Mouse (Mus musculus) cerebellum, adult 9-11 months (tissue): ENCODE measurements around the gene Pds5a.
"Not testable (repeated sequence)": the region's sequence is repeated elsewhere in the genome, so short reads cannot be mapped to it uniquely, and the experiment has no call there.

Source experiments
- DNase-seq: peaks from one replicate; pipeline ENCODE4 v3.0.0; 2022

The Pds5a gene

DNA sequence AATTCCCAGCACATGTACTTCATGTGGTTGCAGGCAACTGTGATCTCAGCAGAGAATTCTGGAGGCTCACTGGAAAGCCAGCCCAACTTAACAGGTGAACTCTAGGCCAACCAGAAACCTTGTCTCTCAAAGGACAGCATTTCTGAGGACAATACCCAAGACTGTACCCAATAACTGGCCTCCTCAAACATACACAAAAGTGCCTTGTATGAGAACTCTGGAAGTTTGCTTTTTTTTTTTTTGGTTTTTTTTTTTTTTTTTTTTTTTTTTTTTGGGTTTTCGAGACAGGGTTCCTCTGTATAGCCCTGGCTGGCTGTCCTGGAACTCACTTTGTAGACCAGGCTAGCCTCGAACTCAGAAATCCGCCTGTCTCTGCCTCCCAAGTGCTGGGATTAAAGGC is 4.0 kb downstream of the Pds5a start:
- not testable (repeated sequence) for DNase-seq

DNA sequence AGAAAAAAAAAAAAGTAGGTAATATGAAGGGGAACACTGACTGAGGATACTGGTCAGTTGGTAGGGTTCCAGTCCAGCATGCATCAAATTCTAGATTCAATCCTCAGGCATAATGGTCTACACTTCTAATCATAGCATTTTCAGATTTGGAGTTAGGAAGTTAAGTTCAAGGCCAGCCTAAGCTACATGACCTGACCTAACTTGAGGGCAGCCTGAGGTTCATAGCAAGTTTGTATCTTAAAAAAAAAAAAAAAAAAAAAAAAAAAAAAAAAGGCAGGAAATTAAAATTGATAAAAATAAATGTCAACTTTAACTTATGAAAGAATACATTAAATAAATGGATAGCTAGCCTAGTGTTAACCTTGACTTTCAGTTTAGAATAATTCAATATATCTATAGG is 5.1 kb downstream of the Pds5a start:
- DNase-seq = no peak

DNA sequence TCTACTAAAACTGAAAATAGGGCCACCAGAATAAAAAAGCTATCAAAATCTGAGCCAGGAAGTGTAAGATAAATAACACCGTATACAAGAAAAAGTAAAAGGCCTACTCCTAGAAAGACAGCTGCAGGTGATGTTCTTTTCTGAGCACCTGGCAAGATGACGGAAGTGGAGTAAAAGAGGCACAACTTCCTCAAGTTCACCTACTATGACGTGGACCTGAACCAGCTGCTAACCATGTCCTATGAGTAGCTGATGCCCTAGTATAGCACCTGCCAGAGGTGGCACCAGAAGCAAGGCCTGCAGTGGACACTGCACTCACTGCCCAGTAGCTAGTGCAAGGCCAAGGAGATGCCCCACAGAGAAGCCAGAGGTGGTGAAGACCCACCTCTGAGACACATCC is 9.3 kb downstream of the Pds5a start:
- DNase-seq = no peak

DNA sequence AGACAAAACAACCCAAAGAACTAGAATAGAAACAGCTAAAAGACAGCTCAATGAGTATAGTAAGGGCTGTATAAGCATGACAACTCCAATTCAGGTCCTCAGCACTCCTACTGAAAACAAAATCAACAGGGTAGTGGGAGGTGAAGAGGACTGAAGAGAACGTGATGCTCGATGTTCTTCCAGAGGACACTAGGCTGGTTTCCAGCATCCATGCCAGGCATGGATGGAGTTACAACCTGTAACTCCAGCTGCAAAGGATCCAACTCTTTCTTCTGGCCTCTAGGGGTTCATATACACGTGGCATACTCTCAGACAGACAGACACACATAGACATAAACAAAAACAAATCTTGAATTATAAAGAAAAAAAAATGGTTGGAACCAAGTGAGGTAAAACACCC is 11.3 kb downstream of the Pds5a start:
- no peak for DNase-seq

- DNase-seq = no peak
Observed at GRCm38 (mm10) chr5:65678826-65679225, 19.2 kb downstream of the Pds5a start.

DNA sequence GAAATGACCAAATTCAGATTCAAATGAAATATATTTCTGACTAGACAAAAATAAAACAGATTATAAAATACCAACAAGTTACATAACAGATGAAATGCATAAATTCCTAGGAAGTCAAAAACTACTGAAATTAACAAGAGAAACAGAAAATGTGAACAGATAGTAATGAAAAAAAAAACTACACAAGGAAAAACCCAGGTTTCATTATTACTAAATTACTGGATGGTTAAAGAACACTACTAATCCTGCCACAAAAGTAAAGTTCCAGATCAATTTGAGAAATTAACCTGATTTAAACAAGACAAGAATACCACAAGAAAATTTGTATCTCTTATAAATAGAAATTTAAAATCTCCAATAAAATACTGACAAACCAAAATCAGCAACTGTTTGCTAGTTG is 25.9 kb downstream of the Pds5a start:
- no peak for DNase-seq

DNA sequence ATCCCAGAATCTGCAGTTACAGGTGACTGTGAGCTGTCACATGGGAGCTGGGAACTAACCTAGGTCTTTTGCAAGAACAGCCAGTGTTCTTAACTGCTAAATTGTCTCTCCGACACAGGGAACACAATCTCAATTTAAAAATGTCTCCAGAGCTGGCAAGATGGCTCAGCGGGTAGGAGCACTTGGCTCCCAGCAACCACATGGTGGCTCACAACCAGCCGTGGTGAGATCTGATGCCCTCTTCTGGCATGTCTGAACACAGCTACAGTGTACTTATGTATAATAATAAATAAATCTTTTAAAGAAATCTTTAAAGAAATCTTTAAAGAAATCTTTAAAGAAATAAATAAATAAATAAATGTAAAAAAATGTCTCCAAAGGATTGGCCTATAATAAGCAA is 30.4 kb downstream of the Pds5a start:
- DNase-seq = no peak

- DNase-seq = no peak
Observed at GRCm38 (mm10) chr5:65665370-65665769, 32.7 kb downstream of the Pds5a start.

GRCm38 (mm10) chr5:65661958-65662357 is 36.1 kb downstream of the Pds5a start:
- no peak for DNase-seq

GRCm38 (mm10) chr5:65653786-65654185 is 44.3 kb downstream of the Pds5a start:
- DNase-seq = no peak

- no peak for DNase-seq
Observed at GRCm38 (mm10) chr5:65638896-65639295, 59.2 kb downstream of the Pds5a start.

DNA sequence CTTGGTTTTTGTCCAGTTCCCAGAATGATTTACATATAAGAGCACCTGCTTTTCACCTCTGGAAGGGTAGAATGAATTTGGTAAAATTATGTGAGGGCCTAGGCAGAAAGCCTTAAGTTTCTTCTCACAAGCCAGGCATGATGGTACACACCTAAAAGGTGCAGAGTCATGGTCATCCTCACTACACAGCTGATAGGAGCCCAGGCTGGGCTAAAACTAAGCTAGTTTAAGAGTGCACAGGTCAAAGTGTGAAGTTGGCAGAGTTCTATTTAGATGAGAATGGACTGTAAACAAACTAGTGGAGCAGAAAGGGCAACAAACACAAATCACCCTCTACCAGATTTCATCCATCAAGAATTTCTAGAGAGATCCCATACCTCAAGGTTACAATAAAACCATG is 73.7 kb downstream of the Pds5a start:
- no peak for DNase-seq

DNA sequence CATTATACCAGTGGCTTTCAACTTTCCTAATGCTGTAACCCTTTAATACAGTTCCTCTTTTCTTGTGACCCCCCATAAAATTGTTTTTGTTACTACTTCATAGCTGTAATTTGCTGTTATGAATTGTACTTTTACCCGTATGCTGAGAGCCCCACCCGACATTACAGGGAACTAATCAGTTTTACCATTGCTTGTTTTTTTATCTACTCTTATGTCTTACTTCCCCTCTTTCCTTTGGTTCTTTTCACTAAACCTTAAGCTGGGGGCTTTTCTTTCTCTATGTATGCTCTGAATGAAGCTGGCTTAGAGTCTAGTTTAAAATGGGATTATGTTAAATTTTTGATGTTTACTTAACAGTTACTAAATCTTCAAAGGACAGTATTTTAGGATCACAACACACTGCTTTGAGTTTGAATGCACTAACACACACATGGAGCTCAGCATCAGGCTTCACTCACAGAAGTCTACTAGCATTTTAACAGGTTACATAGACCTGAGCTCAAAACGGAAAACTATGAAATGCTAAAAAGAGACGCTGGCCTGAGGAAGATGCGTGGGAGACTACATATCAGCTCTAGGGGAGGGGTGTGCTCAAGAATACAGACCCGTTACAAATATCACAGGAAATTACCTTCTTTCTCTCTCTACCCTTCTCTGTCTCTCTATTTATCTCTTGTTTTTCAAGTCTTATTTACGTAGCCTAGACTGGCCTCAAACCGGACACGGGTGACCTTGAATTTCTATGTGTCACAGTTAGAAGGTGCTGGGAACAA is 84.7 kb downstream of the Pds5a start:
- no peak for DNase-seq

DNA sequence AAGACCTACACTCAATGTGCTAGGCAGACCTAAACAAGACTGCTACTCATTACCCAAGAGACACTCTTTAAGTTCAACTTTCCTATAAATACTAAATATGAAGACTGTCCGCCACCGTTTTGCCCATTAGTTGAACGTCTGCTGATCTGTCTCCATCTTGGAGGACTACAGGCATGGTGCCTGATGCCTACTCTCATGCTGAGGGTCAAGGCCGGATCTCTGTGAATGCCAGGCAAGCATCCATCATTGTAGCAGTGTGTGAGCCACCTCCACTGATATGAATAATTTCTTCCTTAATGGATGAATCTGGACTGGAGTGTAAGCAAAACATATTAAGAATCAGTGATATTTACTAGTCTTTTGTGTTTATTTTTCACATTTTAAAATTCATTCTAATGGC is 87.5 kb downstream of the Pds5a start:
- DNase-seq = no peak

GRCm38 (mm10) chr5:65609769-65610168 is 88.3 kb downstream of the Pds5a start:
- no peak for DNase-seq

DNA sequence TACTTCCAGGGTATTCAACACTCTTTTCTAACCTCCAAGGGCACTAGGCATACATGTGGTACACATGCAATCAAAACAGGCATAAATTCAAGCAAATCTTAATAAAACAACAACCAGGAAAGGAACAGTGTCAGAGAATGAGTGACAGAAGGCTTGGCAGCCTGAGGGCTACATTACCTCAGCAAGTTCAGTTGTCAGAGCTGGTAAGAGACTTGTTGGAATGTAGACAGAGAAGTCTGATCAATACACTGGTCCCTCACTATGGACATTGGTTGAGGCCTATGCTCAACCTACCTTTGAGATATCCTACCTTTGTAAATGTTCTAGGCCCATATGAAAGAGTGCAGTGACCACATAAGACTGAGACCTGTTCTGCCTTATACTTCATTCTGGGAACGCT is 91.3 kb downstream of the Pds5a start:
- DNase-seq = no peak

- no peak for DNase-seq
Observed at GRCm38 (mm10) chr5:65599681-65600080, 98.4 kb downstream of the Pds5a start.

DNA sequence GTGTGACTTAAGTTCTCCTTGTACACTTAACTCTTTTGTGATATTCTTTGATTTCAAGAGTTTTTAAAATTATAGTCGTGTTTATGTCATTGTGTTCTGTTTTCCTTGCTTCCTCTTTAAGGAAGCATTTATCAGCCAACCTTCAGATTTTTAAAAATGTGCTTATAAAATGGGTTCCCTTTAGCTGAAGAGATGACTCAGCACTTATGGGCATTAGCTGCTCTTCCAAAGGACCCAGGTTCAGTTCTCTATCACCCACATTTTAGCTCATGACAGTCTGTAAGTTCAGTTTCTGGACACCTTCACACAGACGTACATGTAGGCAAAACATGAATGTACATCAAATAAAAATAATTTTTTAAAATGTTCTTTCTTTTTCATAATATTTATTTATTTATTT is 105.7 kb downstream of the Pds5a start:
- DNase-seq = no peak

- DNase-seq = no peak
Observed at GRCm38 (mm10) chr5:65590199-65590598, 107.9 kb downstream of the Pds5a start.

DNA sequence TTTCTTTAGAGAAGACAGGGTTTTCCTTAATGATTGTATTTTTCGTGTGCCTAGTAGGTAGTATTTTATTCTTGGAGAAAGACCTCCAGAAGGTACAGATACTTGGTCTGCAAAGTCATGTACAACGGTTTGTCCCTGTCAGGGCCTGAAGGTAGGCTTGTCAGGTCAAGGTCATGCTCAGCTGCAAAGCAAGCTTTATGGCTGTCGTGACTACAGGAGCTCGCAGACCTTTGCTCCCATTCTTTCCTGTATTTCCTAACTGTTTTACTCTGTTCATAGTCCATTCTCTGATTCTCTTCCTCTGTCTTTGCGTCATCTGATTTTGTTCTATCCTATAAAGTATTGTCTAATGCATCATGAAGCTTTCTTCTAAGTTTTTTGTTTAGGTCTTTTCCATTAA is 111.8 kb downstream of the Pds5a start:
- no peak for DNase-seq

DNA sequence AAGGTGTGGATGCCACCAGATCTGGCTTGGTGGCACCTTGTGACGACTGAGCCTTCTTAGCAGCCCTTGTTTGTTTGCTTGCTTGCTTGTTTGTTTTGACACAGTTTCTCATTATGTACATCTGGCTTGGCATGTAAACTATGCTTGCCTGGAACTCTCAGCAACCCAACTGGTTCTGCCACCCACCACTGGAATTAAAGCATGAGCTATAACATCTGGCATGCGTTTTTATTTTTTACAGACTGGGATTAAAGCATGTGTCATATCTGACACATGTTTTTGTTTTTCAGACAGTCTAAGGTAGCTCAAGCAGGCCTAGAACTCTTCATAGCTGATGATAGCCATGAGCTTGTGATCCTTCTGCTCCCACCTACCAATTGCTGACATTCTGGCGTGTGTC is 119.5 kb downstream of the Pds5a start:
- no peak for DNase-seq

GRCm38 (mm10) chr5:65575896-65576295 is 122.2 kb downstream of the Pds5a start:
- no peak for DNase-seq

GRCm38 (mm10) chr5:65574876-65575275 is 123.2 kb downstream of the Pds5a start:
- DNase-seq = no peak

DNA sequence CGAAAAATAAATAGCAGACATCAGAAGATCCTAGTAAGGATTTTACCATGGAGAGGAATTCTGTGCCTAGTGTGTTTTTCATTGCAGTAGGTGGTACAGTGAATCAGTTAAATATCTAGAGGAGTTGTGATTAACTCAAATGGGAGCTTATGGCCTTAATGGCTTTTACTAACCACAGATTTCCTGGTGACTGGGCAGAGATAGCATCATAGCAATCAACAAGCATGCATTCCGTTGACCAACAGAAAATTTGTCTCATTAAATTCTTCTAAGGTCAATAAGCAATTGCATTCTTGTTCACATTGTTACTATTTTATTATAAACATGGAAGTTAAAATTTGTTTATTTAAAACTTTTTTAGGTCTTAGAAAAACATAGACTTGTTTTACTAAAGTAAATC is 132.6 kb downstream of the Pds5a start:
- DNase-seq = no peak

- peak; percentile 43 for DNase-seq
Observed at GRCm38 (mm10) chr5:65561125-65561893, 136.8 kb downstream of the Pds5a start.
